Mouse (Mus musculus) lung, embryonic 14.5 days (tissue): ENCODE results near the gene Apln. TPM values are rescaled to one million over a fixed set of nuclear protein-coding genes. Genes with fewer than 3 reads are reported as not detected.
A peak's percentile ranks its signal among the peaks of the same experiment; 100 is the strongest.

Experiments
- ATAC-seq: fragments of 200-750 bp; cut with Nextera tagmentation; 2 replicates; pipeline ENCODE4 v1.8.0; 2017; ENCODE audit warnings: mild to moderate bottlenecking, moderate TSS enrichment, moderate library complexity; ENCODE audit not compliant: insufficient read depth
- DNase-seq: peaks from one replicate; pipeline ENCODE4 v3.0.0-alpha.2; 2015
- H3K27ac ChIP-seq: fragments of 300-500 bp; sonication (generic); 2 replicates; pipeline ENCODE4 v1.5.1; 2014; ENCODE audit warnings: low read depth, mild to moderate bottlenecking, moderate library complexity
- H3K27me3 ChIP-seq: fragments of 300-500 bp; sonication (generic); 2 replicates; pipeline ENCODE4 v1.6.1; 2014; ENCODE audit warnings: low read length, control low read depth; ENCODE audit not compliant: insufficient read depth
- H3K36me3 ChIP-seq: fragments of 300-500 bp; sonication (generic); 2 replicates; pipeline ENCODE4 v1.6.1; 2014; ENCODE audit warnings: control low read depth; ENCODE audit not compliant: insufficient read depth
- H3K4me1 ChIP-seq: fragments of 300-500 bp; sonication (generic); 2 replicates; pipeline ENCODE4 v1.6.1; 2014; ENCODE audit warnings: antibody characterized with exemption, control low read depth; ENCODE audit not compliant: insufficient read depth
- H3K4me2 ChIP-seq: fragments of 300-500 bp; sonication (generic); 2 replicates; pipeline ENCODE4 v1.6.1; 2014; ENCODE audit warnings: mild to moderate bottlenecking
- H3K4me3 ChIP-seq: fragments of 300-500 bp; sonication (generic); 2 replicates; pipeline ENCODE4 v1.5.1; 2014; ENCODE audit warnings: low read depth, low read length
- H3K9ac ChIP-seq: fragments of 300-500 bp; sonication (generic); 2 replicates; pipeline ENCODE4 v1.6.1; 2014
- H3K9me3 ChIP-seq: fragments of 300-500 bp; sonication (generic); 2 replicates; pipeline ENCODE4 v1.6.1; 2016; ENCODE audit warnings: low read depth, low read length, control low read depth
- CTCF ChIP-seq: IDR thresholded peaks from 2 replicates; pipeline ENCODE4 v1.5.1; 2016; ENCODE audit warnings: antibody characterized with exemption, low read depth
- WGBS: fragments of 180-500 bp; shearing (Covaris S2); extraction: QIAGEN DNeasy Blood & Tissue Kit; methylation state at CpG from one replicate; pipeline ENCODE4 v1.1.7; 2014; 5-methylcytosine and 5-hydroxymethylcytosine counted together
- polyA plus RNA-seq: library from polyadenylated mRNA; unstranded; fragments of >200 nt; fragmentation: Nextera tagmentation; extraction: Ambion mirVana; gene quantifications from 2 replicates; pipeline ENCODE4 v1.2.1, GENCODE M21; 2014

The Apln gene
- polyA plus RNA-seq, 1 experiment from 2014 or later, result 15.7 TPM

DNA sequence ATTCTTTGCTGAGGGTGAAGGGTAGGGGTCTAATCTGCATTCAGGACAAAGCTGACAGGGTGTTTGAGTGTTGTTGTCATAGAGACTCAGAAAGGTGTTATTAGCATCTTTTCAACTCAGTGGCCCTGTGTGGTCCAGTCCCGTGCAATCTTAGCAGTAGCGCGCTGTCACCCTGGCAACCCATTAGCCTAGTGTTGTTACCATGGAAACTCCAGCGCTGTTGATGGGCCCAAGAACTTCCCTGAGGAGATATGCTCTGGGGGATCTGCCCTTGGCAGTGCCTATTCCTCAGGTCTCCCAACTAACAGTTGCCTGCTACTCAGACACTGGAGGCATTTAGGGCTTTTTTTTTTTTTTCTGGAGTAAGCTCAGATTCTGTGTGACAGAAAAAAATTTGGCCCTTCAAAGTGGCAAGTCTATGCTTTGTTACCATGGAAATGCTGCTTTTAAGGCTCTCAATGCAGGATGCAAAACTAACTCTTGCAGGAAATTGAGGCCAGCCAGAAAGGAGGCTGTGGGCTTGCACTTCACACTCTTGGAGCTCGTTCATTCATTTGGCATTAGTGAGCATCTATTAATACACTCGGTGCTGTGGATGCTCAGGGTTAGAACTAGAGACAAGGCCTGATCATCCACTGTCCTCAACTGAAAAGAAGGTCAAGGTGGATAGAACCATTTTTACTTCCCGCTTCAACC is 17.6 kb downstream of the Apln start:
- WGBS, result 52% methylated on average over 7 of the region's 7 CpGs
- ATAC-seq (no peak), DNase-seq (no peak)
- no peak overlapping the region for H3K4me3 ChIP-seq
- no peak overlapping the region for H3K9ac ChIP-seq
- H3K9me3 ChIP-seq, result no peaks in the 10 kb centered on the region
- no peak overlapping the region for H3K27ac ChIP-seq
- no peaks in the 10 kb centered on the region for H3K27me3 ChIP-seq
- no peak overlapping the region for H3K4me2 ChIP-seq
- H3K4me1 ChIP-seq, result no peaks in the 10 kb centered on the region
- H3K36me3 ChIP-seq, result no peaks in the 10 kb centered on the region
- no peak for TF ChIP-seq CTCF

DNA sequence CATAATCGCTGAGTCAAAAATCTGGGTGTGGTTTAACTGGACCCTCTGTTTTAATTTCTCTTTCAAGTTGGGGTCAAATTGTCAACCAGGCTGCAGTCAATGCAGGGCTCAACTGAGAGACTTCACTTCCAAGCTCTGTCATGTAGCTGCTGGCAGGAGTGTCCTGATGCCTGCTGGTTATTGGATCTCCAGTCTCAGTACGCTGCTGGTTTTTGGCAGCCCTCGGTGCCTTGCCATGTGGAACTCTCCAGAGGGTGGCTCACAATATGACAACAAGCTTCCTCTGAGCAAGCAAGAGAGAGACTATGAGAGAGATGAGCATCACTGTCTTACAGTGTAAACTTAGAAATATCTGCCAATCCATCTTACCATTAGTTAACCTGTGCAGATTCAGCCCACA is 23.0 kb downstream of the Apln start:
- Histone ChIP-seq H3K27me3 (no peaks in the 10 kb centered on the region), H3K9ac (no peak overlapping the region), H3K9me3 (no peaks in the 10 kb centered on the region), H3K36me3 (no peaks in the 10 kb centered on the region), H3K4me3 (no peak overlapping the region), H3K4me2 (no peak overlapping the region), H3K4me1 (no peaks in the 10 kb centered on the region), H3K27ac (no peak overlapping the region)
- 89% methylated on average over 3 of the region's 3 CpGs for WGBS
- no peak for ATAC-seq
- TF ChIP-seq CTCF, result no peak
- DNase-seq, result no peak

DNA sequence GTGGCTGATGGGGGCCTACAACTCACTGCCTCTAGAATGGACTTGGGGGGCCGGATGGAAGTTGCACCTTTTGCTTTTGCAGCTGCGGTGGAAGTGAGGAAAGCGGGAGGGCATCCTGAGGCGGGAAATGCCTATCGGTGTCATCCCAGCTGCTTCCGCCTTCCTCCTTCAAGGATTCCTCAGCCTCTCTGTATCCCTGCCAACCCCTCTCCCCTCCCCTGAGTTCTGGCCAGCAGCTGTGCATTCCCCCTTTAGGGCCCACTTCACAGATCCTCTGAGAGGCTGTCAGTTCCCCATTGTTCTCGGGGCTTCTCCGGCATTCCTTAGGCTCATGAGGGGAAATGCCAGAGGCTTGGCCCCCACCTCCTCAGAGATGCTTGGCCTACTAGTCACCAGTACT is 28.6 kb downstream of the Apln start:
- H3K4me1 ChIP-seq, result no peaks in the 10 kb centered on the region
- no peaks in the 10 kb centered on the region for H3K27me3 ChIP-seq
- no peaks in the 10 kb centered on the region for H3K36me3 ChIP-seq
- H3K27ac ChIP-seq, result no peak overlapping the region
- H3K9me3 ChIP-seq, result no peaks in the 10 kb centered on the region
- no peak for TF ChIP-seq CTCF
- peak; percentile 47 for DNase-seq
- H3K4me2 ChIP-seq, result no peak overlapping the region
- no peak overlapping the region for H3K4me3 ChIP-seq
- no peak overlapping the region for H3K9ac ChIP-seq
- ATAC-seq, result peak; percentile 63
- WGBS, result 42% methylated on average over 8 of the region's 8 CpGs

DNA sequence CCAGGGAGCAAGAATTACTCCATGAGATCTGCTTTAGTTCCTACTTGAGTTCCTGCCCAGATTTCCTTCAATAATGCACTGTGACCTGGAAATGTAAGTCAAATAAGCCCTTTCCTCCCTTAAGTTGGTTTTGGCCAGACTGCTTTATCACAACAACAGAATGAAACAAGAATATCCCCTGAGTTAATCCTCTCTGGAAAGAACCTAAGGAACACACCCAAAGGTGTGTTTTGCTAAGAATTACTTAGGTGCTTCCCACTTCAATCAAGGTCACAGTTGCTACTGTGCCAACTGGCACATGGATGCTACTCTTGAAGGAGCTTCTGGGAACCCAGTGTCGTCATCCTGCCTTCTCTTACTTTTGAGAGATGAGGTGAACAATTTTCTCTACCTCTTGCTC is 29.9 kb downstream of the Apln start:
- 63% methylated on average over 1 of the region's 1 CpGs for WGBS
- Histone ChIP-seq H3K27me3 (no peaks in the 10 kb centered on the region), H3K9me3 (no peaks in the 10 kb centered on the region), H3K9ac (no peak overlapping the region), H3K4me2 (no peak overlapping the region), H3K4me1 (no peaks in the 10 kb centered on the region), H3K4me3 (no peak overlapping the region), H3K27ac (no peak overlapping the region), H3K36me3 (no peaks in the 10 kb centered on the region)
- no peak for TF ChIP-seq CTCF
- DNase-seq (no peak), ATAC-seq (no peak)

DNA sequence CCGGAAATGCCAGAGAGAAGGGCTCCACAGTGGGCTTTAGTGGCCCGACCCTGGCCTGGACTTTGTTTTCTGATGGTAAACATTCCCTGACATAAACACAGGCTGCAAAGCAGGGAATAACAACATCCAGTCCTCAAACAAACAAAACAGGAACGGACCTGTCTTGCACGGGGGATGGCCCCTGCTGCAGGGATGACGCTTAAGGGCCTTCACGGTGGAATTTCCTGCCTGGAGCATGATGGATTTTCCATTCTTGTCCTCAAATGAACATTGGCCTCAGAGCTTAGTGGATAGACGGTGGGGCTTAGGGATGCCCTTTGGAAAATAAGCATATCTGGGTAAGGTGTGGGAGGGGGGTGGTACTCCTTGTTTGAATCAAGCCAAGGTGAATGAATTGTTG is 33.5 kb downstream of the Apln start:
- 50% methylated on average over 7 of the region's 7 CpGs for WGBS
- TF ChIP-seq CTCF, result no peak
- ATAC-seq, result no peak

DNA sequence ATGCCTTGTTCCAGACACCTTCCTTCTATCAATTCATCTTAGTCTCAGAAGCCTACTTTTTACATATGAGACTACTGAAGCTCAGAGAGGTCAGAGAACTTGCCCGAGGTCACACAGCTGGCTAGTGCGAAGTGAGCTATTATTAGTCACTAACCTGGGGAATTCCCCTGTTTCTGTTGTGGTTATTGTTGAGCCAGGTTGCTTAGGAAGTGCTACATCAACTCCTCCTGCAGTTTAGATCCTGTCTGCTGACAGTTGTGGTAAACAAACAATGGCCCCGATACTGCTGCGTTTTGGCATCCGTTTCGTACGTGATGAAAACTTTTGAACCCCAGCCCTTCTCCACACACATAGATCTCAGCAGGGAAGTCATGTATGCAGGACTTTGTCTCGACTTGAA is 36.2 kb downstream of the Apln start:
- H3K27ac ChIP-seq, result no peak overlapping the region
- no peak for ATAC-seq
- WGBS, result 74% methylated on average over 8 of the region's 8 CpGs

More for the DNA sequence above, 33.5 kb downstream of the Apln start:
- Histone ChIP-seq H3K9me3 (no peaks in the 10 kb centered on the region), H3K27ac (no peak overlapping the region), H3K4me2 (no peak overlapping the region), H3K36me3 (no peaks in the 10 kb centered on the region), H3K4me1 (no peaks in the 10 kb centered on the region), H3K9ac (no peak overlapping the region), H3K27me3 (no peaks in the 10 kb centered on the region), H3K4me3 (no peak overlapping the region)
- DNase-seq, result no peak

DNA sequence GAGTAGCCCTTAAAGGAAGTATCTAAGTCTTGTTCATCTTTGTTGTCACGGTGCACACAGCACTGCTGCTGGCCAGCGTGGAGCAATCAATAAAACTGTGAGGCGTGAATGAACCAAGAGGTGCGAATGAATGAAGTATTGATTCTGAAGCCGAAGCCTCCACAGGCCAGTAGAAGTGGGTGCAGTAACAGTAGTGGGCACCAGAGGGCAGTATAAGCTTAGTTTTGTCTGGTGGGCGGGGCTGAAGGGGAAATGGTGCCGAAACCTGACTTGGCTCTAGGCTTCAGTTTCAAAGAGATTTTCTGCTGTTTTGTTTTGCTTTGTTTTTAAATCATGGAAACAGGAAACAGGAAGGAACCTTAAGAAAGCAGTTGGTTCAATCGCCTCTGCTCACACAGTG is 42.0 kb downstream of the Apln start:
- Histone ChIP-seq H3K36me3 (no peaks in the 10 kb centered on the region), H3K9ac (no peak overlapping the region), H3K4me2 (0 out of 2 replicates have a peak overlapping the region, but pooled peaks have one; percentile 37), H3K27ac (no peak overlapping the region), H3K4me1 (no peaks in the 10 kb centered on the region), H3K27me3 (0 out of 2 replicates have a peak, but pooled peaks cover 3% of the 10 kb centered on the region), H3K4me3 (no peak overlapping the region), H3K9me3 (no peaks in the 10 kb centered on the region)
- TF ChIP-seq CTCF, result peak; percentile 80
- WGBS, result 10% methylated on average over 8 of the region's 8 CpGs
- ATAC-seq (no peak), DNase-seq (peak; percentile 85)

More for the DNA sequence above, 36.2 kb downstream of the Apln start:
- no peak for TF ChIP-seq CTCF
- Histone ChIP-seq H3K36me3 (no peaks in the 10 kb centered on the region), H3K4me2 (no peak overlapping the region), H3K27me3 (no peaks in the 10 kb centered on the region), H3K4me3 (no peak overlapping the region), H3K9me3 (no peaks in the 10 kb centered on the region), H3K4me1 (no peaks in the 10 kb centered on the region), H3K9ac (no peak overlapping the region)
- DNase-seq, result no peak

DNA sequence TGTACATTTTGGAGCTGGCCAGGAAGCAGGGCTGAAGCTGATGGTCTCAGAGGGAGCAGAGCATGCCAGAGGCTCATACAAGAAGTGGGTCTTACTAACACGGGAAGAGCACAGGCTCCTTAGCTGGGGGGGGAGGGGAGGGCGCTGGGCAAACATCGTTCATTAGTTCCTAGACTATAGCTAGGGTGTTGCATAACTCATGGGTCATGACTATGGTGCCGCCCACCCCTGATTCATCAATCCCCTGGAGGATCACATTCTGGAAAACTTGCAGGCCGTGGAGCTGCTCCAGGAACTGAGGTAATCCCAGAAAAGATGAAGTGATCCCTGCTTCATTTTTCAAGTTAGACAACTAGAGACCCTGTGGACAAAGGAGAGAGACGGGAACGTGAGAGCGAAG is 46.6 kb downstream of the Apln start:
- ATAC-seq (no peak), DNase-seq (no peak)
- no peak overlapping the region for H3K27ac ChIP-seq
- no peaks in the 10 kb centered on the region for H3K36me3 ChIP-seq
- no peaks in the 10 kb centered on the region for H3K4me1 ChIP-seq
- 0 out of 2 replicates have a peak, but pooled peaks cover 3% of the 10 kb centered on the region for H3K27me3 ChIP-seq
- H3K4me3 ChIP-seq, result no peak overlapping the region
- 55% methylated on average over 8 of the region's 8 CpGs for WGBS
- H3K9ac ChIP-seq, result no peak overlapping the region
- H3K9me3 ChIP-seq, result no peaks in the 10 kb centered on the region
- H3K4me2 ChIP-seq, result no peak overlapping the region
- TF ChIP-seq CTCF, result no peak
